ENCODE assay signal across 8 mouse cellular contexts in genomic region chr2:179824776-179825326, GRCm38 (mm10).
A peak's percentile ranks its signal among the peaks of the same experiment; 100 is the strongest.
DNase-seq lines count a peak whose midpoint lies in the region; ATAC-seq and TF ChIP-seq lines count a peak whose summit lies in the region.

No protein-coding gene starts in this region.

- no peaks in the 10 kb centered on the region for H3K36me3 ChIP-seq in embryonic facial prominence, embryonic 11.5 days (replicated peaks; ENCODE audit: control insufficient read depth, insufficient read depth, low read depth, low read length)
- H3K36me3 ChIP-seq in embryonic facial prominence, embryonic 10.5 days (replicated peaks), result no peaks in the 10 kb centered on the region
- no peaks in the 10 kb centered on the region for H3K36me3 ChIP-seq in hindbrain, postnatal 0 days (ENCODE audit: insufficient read depth, low read length)
- H3K36me3 ChIP-seq in midbrain, embryonic 15.5 days (replicated peaks), result no peaks in the 10 kb centered on the region

- no peak for ATAC-seq in embryonic facial prominence, embryonic 11.5 days (replicated peaks; ENCODE audit: insufficient number of reproducible peaks, low FRiP score, low TSS enrichment, low read depth)
- ATAC-seq in hindbrain, postnatal 0 days, result peak; percentile 79
- ATAC-seq in midbrain, embryonic 15.5 days (replicated peaks), result peak; percentile 81

- H3K4me3 ChIP-seq in embryonic facial prominence, embryonic 11.5 days (ENCODE audit: low read depth, low read length), result no peak overlapping the region
- H3K4me3 ChIP-seq in embryonic facial prominence, embryonic 10.5 days, result no peak overlapping the region
- no peak overlapping the region for H3K4me3 ChIP-seq in hindbrain, postnatal 0 days (ENCODE audit: low read length)
- H3K4me3 ChIP-seq in midbrain, embryonic 15.5 days, result no peak overlapping the region

- 38% methylated on average over 18 of the region's 18 CpGs for WGBS in embryonic facial prominence, embryonic 11.5 days
- WGBS in embryonic facial prominence, embryonic 10.5 days, result 45% methylated on average over 18 of the region's 18 CpGs
- WGBS in hindbrain, postnatal 0 days, result 29% methylated on average over 18 of the region's 18 CpGs
- WGBS in midbrain, embryonic 15.5 days, result 28% methylated on average over 18 of the region's 18 CpGs

- no peaks in the 10 kb centered on the region for H3K9me3 ChIP-seq in embryonic facial prominence, embryonic 11.5 days (replicated peaks; ENCODE audit: control insufficient read depth, low read length)
- H3K9me3 ChIP-seq in embryonic facial prominence, embryonic 10.5 days, result no peaks in the 10 kb centered on the region
- no peaks in the 10 kb centered on the region for H3K9me3 ChIP-seq in hindbrain, postnatal 0 days (ENCODE audit: low read length)
- H3K9me3 ChIP-seq in midbrain, embryonic 15.5 days, result no peaks in the 10 kb centered on the region

- no peak overlapping the region for H3K9ac ChIP-seq in embryonic facial prominence, embryonic 11.5 days (replicated peaks; ENCODE audit: low read length)
- H3K9ac ChIP-seq in hindbrain, postnatal 0 days (replicated peaks; ENCODE audit: low read length), result no peak overlapping the region
- no peak overlapping the region for H3K9ac ChIP-seq in midbrain, embryonic 15.5 days

- H3K27ac ChIP-seq in embryonic facial prominence, embryonic 11.5 days (replicated peaks; ENCODE audit: low read depth, low read length), result no peak overlapping the region
- H3K27ac ChIP-seq in embryonic facial prominence, embryonic 10.5 days (replicated peaks), result no peak overlapping the region
- peak overlapping the region; percentile 38; the same call in 1 of the 2 replicates for H3K27ac ChIP-seq in hindbrain, postnatal 0 days
- peak overlapping the region; percentile 60 for H3K27ac ChIP-seq in midbrain, embryonic 15.5 days

- H3K27me3 ChIP-seq in embryonic facial prominence, embryonic 11.5 days (ENCODE audit: control insufficient read depth, insufficient read depth, low read length), result no peaks in the 10 kb centered on the region
- peaks cover 17% of the 10 kb centered on the region for H3K27me3 ChIP-seq in embryonic facial prominence, embryonic 10.5 days (replicated peaks; ENCODE audit: low read depth, poor library complexity, severe bottlenecking)
- no peaks in the 10 kb centered on the region for H3K27me3 ChIP-seq in hindbrain, postnatal 0 days (ENCODE audit: insufficient read depth, low read length)
- H3K27me3 ChIP-seq in midbrain, embryonic 15.5 days (replicated peaks), result no peaks in the 10 kb centered on the region

- peak overlapping the region; percentile 7; the same call in 1 of the 2 replicates for H3K4me2 ChIP-seq in embryonic facial prominence, embryonic 11.5 days (ENCODE audit: low read depth, low read length)
- H3K4me2 ChIP-seq in hindbrain, postnatal 0 days (ENCODE audit: low read depth, low read length), result peak overlapping the region; percentile 16; the same call in 1 of the 2 replicates
- peak overlapping the region; percentile 25; the same call in 1 of the 2 replicates for H3K4me2 ChIP-seq in midbrain, embryonic 15.5 days

- H3K4me1 ChIP-seq in embryonic facial prominence, embryonic 11.5 days (ENCODE audit: control insufficient read depth, insufficient read depth, low read length), result no peaks in the 10 kb centered on the region
- H3K4me1 ChIP-seq in embryonic facial prominence, embryonic 10.5 days, result peaks cover 50% of the 10 kb centered on the region
- H3K4me1 ChIP-seq in hindbrain, postnatal 0 days (ENCODE audit: insufficient read depth, low read length), result peaks cover 10% of the 10 kb centered on the region; the same call in 1 of the 2 replicates
- peaks cover 27% of the 10 kb centered on the region for H3K4me1 ChIP-seq in midbrain, embryonic 15.5 days

- peak; percentile 31 for DNase-seq in embryonic facial prominence, embryonic 11.5 days (ENCODE audit: low spot score)
- no peak for DNase-seq in embryonic facial prominence, embryonic 10.5 days (ENCODE audit: low spot score)
- DNase-seq in brain, embryonic 14.5 days (ENCODE audit: low read depth), result peak; percentile 83
- peak; percentile 78 for DNase-seq in hindbrain, postnatal 0 days (ENCODE audit: low spot score)
- DNase-seq in urinary bladder, postnatal 25 days (ENCODE audit: low spot score), result no peak
- DNase-seq in heart, adult 8-10 months (ENCODE audit: low spot score), result no peak
- no peak for DNase-seq in thymus, adult 18-20 months

- no peak for TF ChIP-seq POLR2A in brain, embryonic 14.5 days (IDR thresholded peaks at IDR 0.05; ENCODE audit: borderline replicate concordance, extremely low read depth, insufficient read depth, insufficient read length, poor library complexity, severe bottlenecking)

- TF ChIP-seq CTCF in brain, embryonic 14.5 days (IDR thresholded peaks at IDR 0.05; ENCODE audit: borderline replicate concordance, extremely low read depth, insufficient read depth, insufficient read length), result no peak
- no peak for TF ChIP-seq CTCF in hindbrain, postnatal 0 days (IDR thresholded peaks at IDR 0.05; ENCODE audit: low read depth)

Comparison
In these comparisons a context has a peak if more than half of its experiments do, and no peak if none do; other contexts are left out.
1. DNase-seq: peak in embryonic facial prominence, embryonic 11.5 days (single experiment), brain, embryonic 14.5 days (single experiment) and hindbrain, postnatal 0 days (single experiment); none in embryonic facial prominence, embryonic 10.5 days (single experiment), urinary bladder, postnatal 25 days (single experiment), heart, adult 8-10 months (single experiment) and thymus, adult 18-20 months (0 of 2).
2. H3K27ac ChIP-seq: peak in hindbrain, postnatal 0 days (single experiment) and midbrain, embryonic 15.5 days (single experiment); none in embryonic facial prominence, embryonic 11.5 days (single experiment) and embryonic facial prominence, embryonic 10.5 days (single experiment).
3. Peak in every context shown above with its lines, with median percentiles within 50 percentile points of each other: H3K4me2 ChIP-seq.